Mouse (Mus musculus) splenic B cell, adult 2 months (primary cell): Measurements from ENCODE around the gene Fam210b.
"Not testable (repeated sequence)": the region's sequence is repeated elsewhere in the genome, so short reads cannot be mapped to it uniquely, and the experiment has no call there.

Experiments used
- DNase-seq: peaks from one replicate; pipeline ENCODE4 v3.0.0-alpha.2; 2011; ENCODE audit warnings: low read depth, low spot score
- H3K27me3 ChIP-seq: 2 replicates; pipeline ENCODE4 v1.6.1; 2012; ENCODE audit warnings: mild to moderate bottlenecking, low read length, moderate library complexity, mixed read lengths; ENCODE audit not compliant: control insufficient read depth, poor library complexity, insufficient read depth, severe bottlenecking
- H3K36me3 ChIP-seq: 2 replicates; pipeline ENCODE4 v1.6.1; 2012; ENCODE audit warnings: mild to moderate bottlenecking, low read length, moderate library complexity, mixed read lengths; ENCODE audit not compliant: control insufficient read depth, poor library complexity, insufficient read depth, severe bottlenecking

Fam210b gene

GRCm38 (mm10) chr2:172345258-172345738 is at the start of gene Fam210b:
Fam210b (plus strand) TSS chr2:172345565.
- H3K36me3 ChIP-seq, result no peaks in the 10 kb centered on the region
- no peaks in the 10 kb centered on the region for H3K27me3 ChIP-seq
- DNase-seq, result peak; percentile 99

- Histone ChIP-seq H3K27me3 (no peaks in the 10 kb centered on the region), H3K36me3 (no peaks in the 10 kb centered on the region)
- no peak for DNase-seq
Measured at GRCm38 (mm10) chr2:172298083-172298482, 47.3 kb upstream of the Fam210b start.

GRCm38 (mm10) chr2:172298542-172298941 is 46.8 kb upstream of the Fam210b start:
- no peaks in the 10 kb centered on the region for H3K27me3 ChIP-seq
- DNase-seq, result no peak
- H3K36me3 ChIP-seq, result no peaks in the 10 kb centered on the region

- no peaks in the 10 kb centered on the region for H3K36me3 ChIP-seq
- no peaks in the 10 kb centered on the region for H3K27me3 ChIP-seq
- DNase-seq, result no peak
Measured at GRCm38 (mm10) chr2:172299126-172299921, 46.0 kb upstream of the Fam210b start.

GRCm38 (mm10) chr2:172302396-172302795 is 43.0 kb upstream of the Fam210b start:
- DNase-seq, result no peak

GRCm38 (mm10) chr2:172304118-172304708 is 41.2 kb upstream of the Fam210b start:
- no peak for DNase-seq
- Histone ChIP-seq H3K36me3 (no peaks in the 10 kb centered on the region), H3K27me3 (no peaks in the 10 kb centered on the region)

More at GRCm38 (mm10) chr2:172302396-172302795, 43.0 kb upstream of the Fam210b start:
- no peaks in the 10 kb centered on the region for H3K36me3 ChIP-seq
- H3K27me3 ChIP-seq, result no peaks in the 10 kb centered on the region

GRCm38 (mm10) chr2:172305546-172305945 is 39.8 kb upstream of the Fam210b start:
- not testable (repeated sequence) for H3K27me3 ChIP-seq, DNase-seq, H3K36me3 ChIP-seq

- Histone ChIP-seq H3K27me3 (no peaks in the 10 kb centered on the region), H3K36me3 (no peaks in the 10 kb centered on the region)
Measured at GRCm38 (mm10) chr2:172306544-172306943, 38.8 kb upstream of the Fam210b start.

GRCm38 (mm10) chr2:172311731-172312130 is 33.6 kb upstream of the Fam210b start:
- DNase-seq, result no peak
- no peaks in the 10 kb centered on the region for H3K36me3 ChIP-seq
- no peaks in the 10 kb centered on the region for H3K27me3 ChIP-seq

More at GRCm38 (mm10) chr2:172306544-172306943, 38.8 kb upstream of the Fam210b start:
- no peak for DNase-seq

GRCm38 (mm10) chr2:172320878-172321277 is 24.5 kb upstream of the Fam210b start:
- H3K27me3 ChIP-seq, result no peaks in the 10 kb centered on the region
- DNase-seq, result peak; percentile 11
- H3K36me3 ChIP-seq, result no peaks in the 10 kb centered on the region

GRCm38 (mm10) chr2:172328248-172328647 is 17.1 kb upstream of the Fam210b start:
- Histone ChIP-seq H3K27me3 (no peaks in the 10 kb centered on the region), H3K36me3 (no peaks in the 10 kb centered on the region)
- no peak for DNase-seq

- Histone ChIP-seq H3K36me3 (no peaks in the 10 kb centered on the region), H3K27me3 (no peaks in the 10 kb centered on the region)
- DNase-seq, result peak; percentile 20
Measured at GRCm38 (mm10) chr2:172329179-172329578, 16.2 kb upstream of the Fam210b start.

- no peak for DNase-seq
- Histone ChIP-seq H3K36me3 (no peaks in the 10 kb centered on the region), H3K27me3 (no peaks in the 10 kb centered on the region)
Measured at GRCm38 (mm10) chr2:172338206-172338942, 7.0 kb upstream of the Fam210b start.

- H3K27me3 ChIP-seq, result no peaks in the 10 kb centered on the region
- no peaks in the 10 kb centered on the region for H3K36me3 ChIP-seq
- no peak for DNase-seq
Measured at GRCm38 (mm10) chr2:172340936-172341335, 4.4 kb upstream of the Fam210b start.

- H3K36me3 ChIP-seq, result no peaks in the 10 kb centered on the region
- H3K27me3 ChIP-seq, result no peaks in the 10 kb centered on the region
- DNase-seq, result no peak
Measured at GRCm38 (mm10) chr2:172341606-172342005, 3.8 kb upstream of the Fam210b start.
